9 mouse cellular contexts compared by ENCODE assay signal in genomic region chr1:106242129-106242528, GRCm38 (mm10).
DNase-seq lines count a peak whose midpoint lies in the region; ATAC-seq and TF ChIP-seq lines count a peak whose summit lies in the region.
"Had no signal": no experiment of that assay in that cellular context is flagged by ENCODE, and none has a peak within 500 bp of the region (broad histone marks: within the 10 kb centered on the region; RNA-seq: fewer than 3 reads in every experiment).

No protein-coding gene starts in this region.

- TF ChIP-seq CTCF in hindbrain, postnatal 0 days (IDR thresholded peaks at IDR 0.05; ENCODE audit: low read depth) = no peak

- peaks cover 13% of the 10 kb centered on the region for H3K4me1 ChIP-seq in hindbrain, postnatal 0 days (ENCODE audit: insufficient read depth, low read length)

- no peaks in the 10 kb centered on the region for H3K9me3 ChIP-seq in hindbrain, postnatal 0 days (ENCODE audit: low read length)
- H3K9me3 ChIP-seq: limb, embryonic 15.5 days had no signal

- no peaks in the 10 kb centered on the region for H3K36me3 ChIP-seq in hindbrain, postnatal 0 days (ENCODE audit: insufficient read depth, low read length)
- H3K36me3 ChIP-seq: limb, embryonic 15.5 days had no signal

- WGBS in hindbrain, postnatal 0 days = 24% methylated on average over 2 of the region's 2 CpGs

- H3K27ac ChIP-seq in hindbrain, postnatal 0 days = no peak overlapping the region

- no peak overlapping the region for H3K4me3 ChIP-seq in hindbrain, postnatal 0 days (ENCODE audit: low read length)
- H3K4me3 ChIP-seq: limb, embryonic 15.5 days had no signal

- no peak for ATAC-seq in hindbrain, postnatal 0 days

- no peaks in the 10 kb centered on the region for H3K27me3 ChIP-seq in hindbrain, postnatal 0 days (ENCODE audit: insufficient read depth, low read length)
- H3K27me3 ChIP-seq: limb, embryonic 15.5 days had no signal

- no peak overlapping the region for H3K9ac ChIP-seq in hindbrain, postnatal 0 days (replicated peaks; ENCODE audit: low read length)
- H3K9ac ChIP-seq: limb, embryonic 15.5 days had no signal

- no peak overlapping the region for H3K4me2 ChIP-seq in hindbrain, postnatal 0 days (ENCODE audit: low read depth, low read length)
- H3K4me2 ChIP-seq: limb, embryonic 15.5 days had no signal

- peak; percentile 23 to 25 for DNase-seq in cerebellum, postnatal 10 days
- no peak for DNase-seq in cerebellum, adult 9-11 months
- DNase-seq in layer of hippocampus, adult 11-12 months (ENCODE audit: low spot score) = peak; percentile 34
- DNase-seq in layer of hippocampus, postnatal 10 days (ENCODE audit: low spot score in 2 of 2) = no peak
- DNase-seq in 416B (ENCODE audit: low read depth) = peak; percentile 15
- DNase-seq in hindbrain, postnatal 0 days (ENCODE audit: low spot score) = peak; percentile 71
- DNase-seq in spleen, postnatal 4 days (ENCODE audit: low spot score in 2 of 2) = no peak
- no peak for DNase-seq in yolk sac, embryonic 10.5 days (ENCODE audit: low spot score)

Comparison
In these comparisons a context has a peak if more than half of its experiments do, and no peak if none do; other contexts are left out.
1. DNase-seq: peak in cerebellum, postnatal 10 days (2 of 2), layer of hippocampus, adult 11-12 months (single experiment), 416B (single experiment) and hindbrain, postnatal 0 days (single experiment); none in cerebellum, adult 9-11 months (single experiment), layer of hippocampus, postnatal 10 days (0 of 2), spleen, postnatal 4 days (0 of 2) and yolk sac, embryonic 10.5 days (single experiment).